Mouse (Mus musculus) liver, adult 2 months (tissue): Measurements from ENCODE around the gene Avp.

Experiments
- CTCF ChIP-seq: fragments of 200-500 bp; IDR thresholded peaks from 2 replicates; pipeline ENCODE4 v1.5.1; 2011; ENCODE audit warnings: low read depth, low read length, control low read depth
- POLR2A ChIP-seq: fragments of 200-500 bp; IDR thresholded peaks from 2 replicates; pipeline ENCODE4 v1.6.1; 2011; ENCODE audit warnings: low read length, control low read depth; ENCODE audit not compliant: insufficient read depth; ENCODE audit errors: extremely low read depth

DNA sequence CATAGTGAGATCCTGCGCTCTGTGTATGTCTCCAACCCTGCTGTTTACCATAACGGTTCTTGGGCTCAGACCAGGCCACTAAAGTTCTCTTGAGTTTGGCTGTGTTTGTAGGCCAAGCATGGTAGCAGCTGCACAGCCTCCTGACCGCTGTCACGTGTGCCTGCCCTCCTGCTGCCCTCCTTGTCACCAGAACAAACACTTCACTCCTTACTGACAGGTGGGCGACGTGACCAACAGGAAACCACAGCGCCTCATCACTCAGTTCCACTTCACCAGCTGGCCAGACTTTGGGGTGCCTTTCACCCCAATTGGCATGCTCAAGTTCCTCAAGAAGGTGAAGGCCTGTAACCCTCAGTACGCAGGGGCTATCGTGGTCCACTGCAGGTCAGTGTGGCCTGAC, 42.1 kb downstream of the Avp start:
- TF ChIP-seq CTCF (no peak), POLR2A (no peak)
